Mouse (Mus musculus) CH12F3 (cell line): ENCODE measurements around the gene Dab1.

Experiments
- in situ Hi-C: fragments of 300-500 bp; cut with MboI; formaldehyde crosslinking; loops from 2 replicates; pipeline ENCODE4 v1.14.3; 2020; ENCODE audit warnings: low sequenced_read_pairs

Gene Dab1

GRCm38 (mm10) chr4:104705664-104706645, 1086.8 kb downstream of the Dab1 start:
- in situ Hi-C loops = no loop called here

GRCm38 (mm10) chr4:104712338-104713083, 1093.4 kb downstream of the Dab1 start:
- in situ Hi-C loops = no loop called here

- in situ Hi-C loops = no loop called here
Measured at GRCm38 (mm10) chr4:104714925-104715519, 1095.9 kb downstream of the Dab1 start.

DNA sequence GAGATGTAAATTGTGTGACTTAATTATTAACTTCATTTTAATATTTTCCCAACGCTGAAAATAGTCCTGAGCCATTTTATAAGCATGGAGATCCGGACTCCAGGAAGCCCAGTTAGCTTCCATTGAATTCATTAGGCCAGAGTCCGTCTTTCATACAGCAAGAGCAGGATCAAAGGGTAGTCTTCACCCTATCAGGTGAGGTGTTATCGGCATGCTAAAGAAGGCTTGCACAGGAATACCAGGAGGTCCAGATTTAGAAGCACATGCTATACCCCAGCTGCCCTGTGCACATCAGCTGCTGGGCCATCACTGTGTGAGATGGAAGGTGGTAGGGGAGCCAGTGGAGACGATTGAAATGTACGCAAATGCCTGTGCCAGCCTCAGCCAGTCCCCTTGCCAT, 1096.7 kb downstream of the Dab1 start:
- in situ Hi-C loops = no loop called here

GRCm38 (mm10) chr4:104716506-104716905, 1097.3 kb downstream of the Dab1 start:
- in situ Hi-C loops = no loop called here

GRCm38 (mm10) chr4:104718973-104719795, 1100.0 kb downstream of the Dab1 start:
- in situ Hi-C loops = no loop called here

GRCm38 (mm10) chr4:104723527-104724045, 1104.4 kb downstream of the Dab1 start:
- in situ Hi-C loops = no loop called here

DNA sequence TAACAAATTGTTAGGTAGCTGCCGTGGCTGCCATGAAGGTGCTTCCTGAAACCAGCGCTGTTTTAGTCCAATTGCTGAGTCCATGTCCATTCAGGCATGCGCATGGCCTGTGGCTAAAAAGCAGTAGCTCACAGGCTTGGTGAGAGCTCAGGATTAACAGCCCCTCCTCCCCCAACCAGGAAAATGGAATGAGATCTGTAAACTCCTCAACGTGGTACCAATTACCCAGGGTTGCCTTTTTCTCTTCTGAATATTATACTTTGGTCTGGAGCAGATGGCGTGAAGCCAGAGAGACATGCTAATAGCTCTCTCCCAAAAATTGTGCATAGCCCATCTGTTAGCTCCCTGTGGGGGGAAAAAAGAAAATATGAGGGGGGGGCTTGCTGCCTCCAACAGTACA, 1105.1 kb downstream of the Dab1 start:
- in situ Hi-C loops = no loop called here

DNA sequence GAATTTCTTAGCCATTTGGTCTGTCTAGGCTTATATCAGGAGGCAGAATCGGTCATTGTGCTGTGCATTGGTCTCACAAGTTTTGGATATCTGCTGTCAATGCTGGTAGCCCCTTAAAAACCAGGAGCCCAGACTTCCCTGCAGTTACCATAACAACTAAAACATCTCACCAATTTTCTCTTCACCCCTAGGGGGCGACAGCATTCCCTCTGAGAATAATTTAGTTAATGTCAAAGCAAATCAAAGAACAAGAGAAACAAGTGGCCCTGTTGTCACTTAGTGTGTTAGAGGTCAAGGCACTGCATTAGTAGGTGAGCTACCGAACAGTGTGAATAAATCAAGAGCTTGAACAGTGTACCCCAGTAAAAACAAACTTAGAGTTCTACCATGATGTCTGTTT, 1106.5 kb downstream of the Dab1 start:
- in situ Hi-C loops = no loop called here

DNA sequence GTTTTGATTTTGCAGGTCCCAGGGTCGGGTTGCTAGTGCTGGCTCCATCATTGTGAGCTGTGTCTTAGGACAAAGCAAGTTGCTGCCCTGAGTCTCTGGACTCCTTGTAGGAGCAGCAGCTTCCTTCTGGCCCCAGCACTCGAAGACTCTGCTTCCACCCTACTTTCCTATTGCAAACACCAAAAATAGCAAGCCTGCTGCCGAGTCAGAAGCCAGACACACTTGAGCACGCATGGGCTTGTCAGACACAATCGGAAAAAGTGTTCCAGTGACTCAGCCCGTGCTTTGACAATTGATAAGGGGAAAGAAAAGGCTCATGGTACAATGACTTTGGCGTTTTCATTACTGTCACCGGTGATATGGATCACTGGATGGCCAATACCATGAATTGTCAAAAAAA, 1110.0 kb downstream of the Dab1 start:
- in situ Hi-C loops = no loop called here

DNA sequence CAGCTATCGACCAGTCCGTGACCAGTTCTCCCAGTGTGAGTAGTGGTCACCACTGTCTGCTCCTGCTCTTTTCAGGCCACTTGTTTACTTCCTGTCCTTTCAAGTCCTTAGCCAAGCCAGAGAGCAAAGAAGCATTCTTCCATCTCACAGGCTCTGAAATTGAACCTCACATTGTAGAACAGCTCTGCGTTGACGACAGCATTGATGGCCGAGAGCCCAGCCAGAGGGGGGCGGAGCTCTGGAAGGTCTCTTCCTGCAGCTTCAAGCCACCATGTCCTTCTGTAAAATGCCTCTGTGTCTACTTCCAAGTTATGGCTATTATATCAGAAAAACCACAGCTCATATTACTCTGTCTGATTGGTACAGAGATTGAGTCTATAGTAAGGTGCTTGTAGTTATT, 1127.3 kb downstream of the Dab1 start:
- in situ Hi-C loops = no loop called here

- in situ Hi-C loops = no loop called here
Measured at GRCm38 (mm10) chr4:104754090-104754489, 1134.9 kb downstream of the Dab1 start.

GRCm38 (mm10) chr4:104760878-104761624, 1141.9 kb downstream of the Dab1 start:
- in situ Hi-C loops = no loop called here

- in situ Hi-C loops = no loop called here
Measured at GRCm38 (mm10) chr4:104766065-104766464, 1146.9 kb downstream of the Dab1 start, which contains the start of gene C8b. Gene C8b (plus strand): TSS chr4:104766317.

DNA sequence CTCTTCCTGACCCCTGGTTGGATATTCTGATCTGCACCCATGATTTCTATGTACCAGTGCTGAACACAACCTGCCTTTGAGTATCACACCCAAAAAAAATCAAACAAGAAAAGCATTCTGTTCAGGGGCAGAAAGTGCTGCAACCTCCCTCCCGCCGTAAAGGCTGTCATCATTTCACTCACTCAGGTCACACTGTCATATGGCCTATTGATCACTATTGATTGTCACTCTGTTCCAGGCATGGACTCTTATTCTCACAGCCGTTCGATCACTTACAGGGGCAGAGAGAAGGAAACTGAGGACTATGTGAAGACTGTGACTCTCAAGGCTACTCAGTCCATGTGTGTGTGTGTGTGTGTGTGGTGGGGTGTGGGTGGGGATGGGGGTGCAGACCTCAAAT, 1149.0 kb downstream of the Dab1 start:
- in situ Hi-C loops = no loop called here

GRCm38 (mm10) chr4:104769602-104770001, 1150.4 kb downstream of the Dab1 start:
- in situ Hi-C loops = no loop called here

GRCm38 (mm10) chr4:104770331-104770730, 1151.2 kb downstream of the Dab1 start:
- in situ Hi-C loops = no loop called here

DNA sequence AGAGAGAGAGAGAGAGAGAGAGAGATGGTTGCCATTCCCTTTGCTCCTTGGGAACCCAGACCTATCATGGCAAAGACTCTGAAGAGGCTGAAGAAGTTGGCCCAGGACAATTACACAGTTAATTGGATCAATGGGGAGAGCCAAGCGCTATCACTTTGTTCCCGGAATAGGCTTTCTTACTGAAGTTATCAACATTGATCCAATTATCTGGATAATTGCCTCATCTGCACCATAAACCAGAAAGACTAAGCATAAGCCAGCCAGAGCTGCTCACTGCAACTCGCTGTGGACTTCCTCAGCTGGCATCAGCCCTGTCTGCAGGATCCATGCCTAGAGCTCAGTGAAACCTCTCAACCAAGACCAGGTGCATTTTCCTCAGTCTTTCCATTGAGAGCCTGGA, 1156.4 kb downstream of the Dab1 start:
- in situ Hi-C loops = no loop called here

GRCm38 (mm10) chr4:104779460-104779859, 1160.3 kb downstream of the Dab1 start:
- in situ Hi-C loops = no loop called here

- in situ Hi-C loops = no loop called here
Measured at GRCm38 (mm10) chr4:104781441-104781840, 1162.3 kb downstream of the Dab1 start.
